Mouse (Mus musculus): ENCODE measurements around the gene Armc10.

- no peak for TF ChIP-seq CTCF (IDR thresholded peaks at IDR 0.05; ENCODE audit: borderline replicate concordance, insufficient read depth, low read length)
- no peak for TF ChIP-seq POLR2A (IDR thresholded peaks at IDR 0.05; ENCODE audit: low read depth, low read length)
Measured at GRCm38 (mm10) chr5:21706546-21706945, 60.9 kb downstream of the Armc10 start.
